Mouse (Mus musculus): ENCODE results near the gene Katnbl1. TPM values are rescaled to one million over a fixed set of nuclear protein-coding genes. Genes with fewer than 3 reads are reported as not detected.
"Not testable (repeated sequence)": the region's sequence is repeated elsewhere in the genome, so short reads cannot be mapped to it uniquely, and the experiment has no call there.

The Katnbl1 gene
- polyA plus RNA-seq, 1 experiment: 2.4 TPM

GRCm38 (mm10) chr2:112449597-112450296 is 70.7 kb downstream of the Katnbl1 start:
- 29% methylated on average over 4 of the region's 4 CpGs for WGBS
- no peaks in the 10 kb centered on the region for H3K4me1 ChIP-seq (ENCODE audit: control insufficient read depth, insufficient read depth, low read length)
- TF ChIP-seq POLR2A (IDR thresholded peaks at IDR 0.05; ENCODE audit: low read depth, low read length): no peak
- TF ChIP-seq CTCF (conservative IDR thresholded peaks at IDR 0.05; ENCODE audit: insufficient read depth, insufficient read length, low read depth, low read length): peak; percentile 35
- H3K4me3 ChIP-seq (ENCODE audit: insufficient read depth, low read depth, low read length): no peak overlapping the region
- H3K27ac ChIP-seq (ENCODE audit: insufficient read depth, low read depth, low read length): no peak overlapping the region
- no peaks in the 10 kb centered on the region for H3K36me3 ChIP-seq (ENCODE audit: control insufficient read depth, insufficient read depth, low read length)
- DNase-seq: peak; percentile 30
- H3K27me3 ChIP-seq (replicated peaks; ENCODE audit: control insufficient read depth, insufficient read depth, low read length): no peaks in the 10 kb centered on the region

- not testable (repeated sequence) for H3K27ac ChIP-seq (ENCODE audit: insufficient read depth, low read depth, low read length); H3K4me1 ChIP-seq (ENCODE audit: control insufficient read depth, insufficient read depth, low read length); H3K4me3 ChIP-seq (ENCODE audit: insufficient read depth, low read depth, low read length); H3K27me3 ChIP-seq (replicated peaks; ENCODE audit: control insufficient read depth, insufficient read depth, low read length); H3K36me3 ChIP-seq (ENCODE audit: control insufficient read depth, insufficient read depth, low read length); DNase-seq
Observed at GRCm38 (mm10) chr2:112452513-112452912, 73.5 kb downstream of the Katnbl1 start.

GRCm38 (mm10) chr2:112454125-112454861 is 75.3 kb downstream of the Katnbl1 start:
- Histone ChIP-seq H3K27me3 (replicated peaks; ENCODE audit: control insufficient read depth, insufficient read depth, low read length) (no peaks in the 10 kb centered on the region), H3K36me3 (ENCODE audit: control insufficient read depth, insufficient read depth, low read length) (no peaks in the 10 kb centered on the region), H3K4me1 (ENCODE audit: control insufficient read depth, insufficient read depth, low read length) (no peaks in the 10 kb centered on the region; the same call in 1 of the 2 replicates), H3K4me3 (ENCODE audit: insufficient read depth, low read depth, low read length) (peak overlapping the region; percentile 87), H3K27ac (ENCODE audit: insufficient read depth, low read depth, low read length) (peak overlapping the region; percentile 76)
- no peak for DNase-seq
- TF ChIP-seq CTCF (conservative IDR thresholded peaks at IDR 0.05; ENCODE audit: insufficient read depth, insufficient read length, low read depth, low read length) (no peak), POLR2A (IDR thresholded peaks at IDR 0.05; ENCODE audit: low read depth, low read length) (no peak)
- WGBS: 31% methylated on average over 17 of the region's 17 CpGs

- Histone ChIP-seq H3K36me3 (ENCODE audit: control insufficient read depth, insufficient read depth, low read length) (no peaks in the 10 kb centered on the region), H3K4me1 (ENCODE audit: control insufficient read depth, insufficient read depth, low read length) (no peaks in the 10 kb centered on the region; the same call in 1 of the 2 replicates), H3K27ac (ENCODE audit: insufficient read depth, low read depth, low read length) (peak within 1 kb of the TSS; percentile 76), H3K27me3 (replicated peaks; ENCODE audit: control insufficient read depth, insufficient read depth, low read length) (no peaks in the 10 kb centered on the region), H3K4me3 (ENCODE audit: insufficient read depth, low read depth, low read length) (peak within 1 kb of the TSS; percentile 87)
- under 1% methylated on average over 49 of the region's 49 CpGs for WGBS
- peak; percentile 97 for DNase-seq
- TF ChIP-seq CTCF (conservative IDR thresholded peaks at IDR 0.05; ENCODE audit: insufficient read depth, insufficient read length, low read depth, low read length) (no peak), POLR2A (IDR thresholded peaks at IDR 0.05; ENCODE audit: low read depth, low read length) (peak; percentile 77)
Observed at GRCm38 (mm10) chr2:112454862-112455564, 76.0 kb downstream of the Katnbl1 start, which contains the start of gene Emc7. Emc7 (plus strand) TSS chr2:112454997.

GRCm38 (mm10) chr2:112460557-112460956 is 81.5 kb downstream of the Katnbl1 start:
- no peaks in the 10 kb centered on the region for H3K27me3 ChIP-seq (replicated peaks; ENCODE audit: control insufficient read depth, insufficient read depth, low read length)
- no peak overlapping the region for H3K27ac ChIP-seq (ENCODE audit: insufficient read depth, low read depth, low read length)
- H3K36me3 ChIP-seq (ENCODE audit: control insufficient read depth, insufficient read depth, low read length): peaks cover 2% of the 10 kb centered on the region; the same call in 1 of the 2 replicates
- no peak overlapping the region for H3K4me3 ChIP-seq (ENCODE audit: insufficient read depth, low read depth, low read length)
- no peaks in the 10 kb centered on the region; the same call in 1 of the 2 replicates for H3K4me1 ChIP-seq (ENCODE audit: control insufficient read depth, insufficient read depth, low read length)
- TF ChIP-seq CTCF (conservative IDR thresholded peaks at IDR 0.05; ENCODE audit: insufficient read depth, insufficient read length, low read depth, low read length) (no peak), POLR2A (IDR thresholded peaks at IDR 0.05; ENCODE audit: low read depth, low read length) (no peak)
- 96% methylated on average over 3 of the region's 3 CpGs for WGBS
- no peak for DNase-seq

Other genes starting within 250 kb of the Katnbl1 start
- gene Olfr1316, start 244.2 kb upstream of the Katnbl1 start, polyA plus RNA-seq (2012; rRNA removed): not detected in 2 replicates
- gene Olfr1317, start 238.9 kb upstream of the Katnbl1 start, polyA plus RNA-seq (2012; rRNA removed): not detected in 2 replicates
- gene Olfr1318, start 225.0 kb upstream of the Katnbl1 start, polyA plus RNA-seq (2012; rRNA removed): not detected in 2 replicates
- gene Lpcat4, start 139.7 kb upstream of the Katnbl1 start, polyA plus RNA-seq (2012; rRNA removed): 22.5 and 22.6 TPM in 2 replicates
- gene Nutm1, start 119.9 kb upstream of the Katnbl1 start, polyA plus RNA-seq (2012; rRNA removed): 0.02 TPM in 1 of 2 replicates, not detected in the other
- 166 and 167 TPM in 2 replicates for gene Nop10, start 117.3 kb upstream of the Katnbl1 start, polyA plus RNA-seq (2012; rRNA removed)
- 27.8 and 29.6 TPM in 2 replicates for gene Slc12a6, start 113.4 kb upstream of the Katnbl1 start, polyA plus RNA-seq (2012; rRNA removed)
- not detected in 2 replicates for gene Gm21985, start 112.9 kb upstream of the Katnbl1 start, polyA plus RNA-seq (2012; rRNA removed)
- 112 and 123 TPM in 2 replicates for gene Emc4, start 11.2 kb upstream of the Katnbl1 start, polyA plus RNA-seq (2012; rRNA removed)
- 12.1 and 14.5 TPM in 2 replicates for gene Emc7, start 75.8 kb downstream of the Katnbl1 start, polyA plus RNA-seq (2012; rRNA removed)
- gene Chrm5, start 101.6 kb downstream of the Katnbl1 start, polyA plus RNA-seq (2012; rRNA removed): not detected in 2 replicates
- gene Aven, start 113.8 kb downstream of the Katnbl1 start, polyA plus RNA-seq (2012; rRNA removed): 6.5 and 9.5 TPM in 2 replicates

Measured in kidney, adult 2 months (tissue).